Mouse (Mus musculus) heart, postnatal 0 days (tissue): ENCODE measurements at regions not wholly inside any gene's neighbourhood (a gene's known extent, or its start where the extent isn't known, plus 50 kb on each side); places are given as distances from the start of the nearest gene placed in this dataset.

Experiments
- ATAC-seq: fragments of 200-750 bp; cut with Nextera tagmentation; 2 replicates; pipeline ENCODE4 v1.8.0; 2017; ENCODE audit warnings: low read depth, moderate number of reproducible peaks, moderate library complexity; ENCODE audit not compliant: insufficient read depth
- DNase-seq: peaks from one replicate; pipeline ENCODE4 v3.0.0-alpha.2; 2016; ENCODE audit warnings: low spot score
- H3K27ac ChIP-seq: fragments of 300-500 bp; sonication (generic); 2 replicates; pipeline ENCODE4 v1.5.1; 2014; ENCODE audit warnings: low read depth, mild to moderate bottlenecking
- H3K27me3 ChIP-seq: fragments of 300-500 bp; sonication (generic); 2 replicates; pipeline ENCODE4 v1.6.1; 2014; ENCODE audit warnings: low read length, mixed read lengths; ENCODE audit not compliant: control insufficient read depth, insufficient read depth
- H3K36me3 ChIP-seq: fragments of 300-500 bp; sonication (generic); replicated peaks from 2 replicates; pipeline ENCODE4 v1.6.1; 2014; ENCODE audit warnings: low read length, mixed read lengths; ENCODE audit not compliant: control insufficient read depth, insufficient read depth
- H3K4me1 ChIP-seq: fragments of 300-500 bp; sonication (generic); 2 replicates; pipeline ENCODE4 v1.6.1; 2014; ENCODE audit warnings: antibody characterized with exemption; ENCODE audit not compliant: control insufficient read depth, insufficient read depth
- H3K4me2 ChIP-seq: fragments of 300-500 bp; sonication (generic); 2 replicates; pipeline ENCODE4 v1.6.1; 2014; ENCODE audit warnings: low read depth, mild to moderate bottlenecking, low read length, moderate library complexity
- H3K4me3 ChIP-seq: fragments of 300-500 bp; sonication (generic); 2 replicates; pipeline ENCODE4 v1.5.1; 2014; ENCODE audit warnings: low read depth, low read length
- H3K9ac ChIP-seq: fragments of 300-500 bp; sonication (generic); replicated peaks from 2 replicates; pipeline ENCODE4 v1.6.1; 2014; ENCODE audit warnings: low read depth, low read length, mixed read lengths
- H3K9me3 ChIP-seq: fragments of 300-500 bp; sonication (generic); replicated peaks from 2 replicates; pipeline ENCODE4 v1.6.1; 2016; ENCODE audit warnings: low read length; ENCODE audit not compliant: control insufficient read depth
- CTCF ChIP-seq: IDR thresholded peaks from 2 replicates; pipeline ENCODE4 v1.5.1; 2016; ENCODE audit warnings: antibody characterized with exemption, control low read depth, low read depth
- EP300 ChIP-seq: IDR thresholded peaks from 2 replicates; pipeline ENCODE4 v1.6.1; 2016; ENCODE audit warnings: antibody characterized with exemption, low read depth
- WGBS: fragments of 180-500 bp; shearing (Covaris S2); extraction: QIAGEN DNeasy Blood & Tissue Kit; methylation state at CpG from one replicate; pipeline ENCODE4 v1.1.7; 2014; 5-methylcytosine and 5-hydroxymethylcytosine counted together

DNA sequence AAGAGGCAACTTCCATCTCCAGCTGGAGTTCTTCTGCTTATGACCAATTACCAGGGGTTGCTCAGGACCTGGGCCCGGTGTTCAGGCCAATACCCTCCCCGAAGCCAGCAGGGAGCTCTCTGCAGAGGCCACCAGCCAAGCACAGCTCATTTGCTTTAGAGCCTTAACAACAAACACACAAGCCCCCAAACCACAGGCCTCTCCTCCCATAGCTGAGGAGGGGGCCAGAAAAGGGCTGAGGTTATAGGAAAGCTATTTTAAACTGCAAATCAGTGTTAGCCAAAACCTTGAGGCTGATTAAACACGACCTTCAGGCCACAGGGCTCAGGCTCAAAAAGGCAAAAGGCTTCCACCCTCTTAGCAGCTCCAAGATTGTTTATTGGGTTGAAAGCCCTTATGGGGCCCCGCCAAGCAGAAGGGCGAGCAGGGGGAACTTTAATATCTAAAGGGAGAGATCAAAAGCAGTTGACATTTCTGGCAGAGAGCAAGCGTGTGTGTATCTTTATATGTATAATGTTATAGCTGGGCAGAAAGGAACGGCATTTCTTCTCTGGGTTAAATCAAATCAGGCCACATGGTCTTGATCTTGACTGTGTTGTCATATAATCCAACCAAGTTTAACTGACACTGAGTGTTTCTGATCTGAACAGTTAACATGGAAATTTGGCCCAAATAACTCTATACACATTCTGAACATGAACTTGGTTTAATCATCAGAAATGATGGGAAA lies 148.3 kb downstream of the Irx5 start:
- H3K4me2 ChIP-seq = no peak overlapping the region
- H3K9me3 ChIP-seq = no peaks in the 10 kb centered on the region
- H3K4me1 ChIP-seq = peaks cover 8% of the 10 kb centered on the region; the same call in 1 of the 2 replicates
- TF ChIP-seq EP300 (no peak), CTCF (no peak)
- H3K27ac ChIP-seq = no peak overlapping the region
- 38% methylated on average over 7 of the region's 7 CpGs for WGBS
- no peak overlapping the region for H3K4me3 ChIP-seq
- no peaks in the 10 kb centered on the region for H3K36me3 ChIP-seq
- no peaks in the 10 kb centered on the region for H3K27me3 ChIP-seq
- DNase-seq (no peak), ATAC-seq (no peak)
- H3K9ac ChIP-seq = no peak overlapping the region

DNA sequence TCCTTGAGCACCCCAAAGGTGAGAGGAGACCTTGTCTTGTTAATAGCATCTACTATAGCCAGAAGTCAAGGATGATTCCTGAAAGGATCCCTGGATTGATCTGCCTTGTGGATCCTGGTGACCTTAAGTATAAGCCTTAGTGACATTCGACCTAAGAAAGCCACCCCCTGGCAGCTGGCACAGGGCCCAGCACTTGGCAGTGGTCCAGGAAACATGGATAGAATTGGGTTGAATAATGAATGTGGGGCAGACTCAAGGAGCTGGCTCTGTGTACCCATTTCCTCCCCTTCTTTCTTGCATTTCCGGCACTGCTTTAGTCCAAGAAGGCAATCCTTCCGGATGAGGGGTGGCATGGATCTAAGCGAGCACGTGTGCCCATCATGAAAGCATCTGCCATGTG lies 149.0 kb downstream of the Irx5 start:
- Histone ChIP-seq H3K27ac (no peak overlapping the region), H3K9ac (no peak overlapping the region), H3K9me3 (peaks cover 6% of the 10 kb centered on the region; the same call in 1 of the 2 replicates), H3K4me1 (peaks cover 8% of the 10 kb centered on the region; the same call in 1 of the 2 replicates), H3K27me3 (no peaks in the 10 kb centered on the region), H3K4me2 (no peak overlapping the region), H3K4me3 (no peak overlapping the region), H3K36me3 (no peaks in the 10 kb centered on the region)
- TF ChIP-seq EP300 = no peak
- WGBS = 69% methylated on average over 5 of the region's 5 CpGs
- DNase-seq = no peak
- ATAC-seq = no peak

DNA sequence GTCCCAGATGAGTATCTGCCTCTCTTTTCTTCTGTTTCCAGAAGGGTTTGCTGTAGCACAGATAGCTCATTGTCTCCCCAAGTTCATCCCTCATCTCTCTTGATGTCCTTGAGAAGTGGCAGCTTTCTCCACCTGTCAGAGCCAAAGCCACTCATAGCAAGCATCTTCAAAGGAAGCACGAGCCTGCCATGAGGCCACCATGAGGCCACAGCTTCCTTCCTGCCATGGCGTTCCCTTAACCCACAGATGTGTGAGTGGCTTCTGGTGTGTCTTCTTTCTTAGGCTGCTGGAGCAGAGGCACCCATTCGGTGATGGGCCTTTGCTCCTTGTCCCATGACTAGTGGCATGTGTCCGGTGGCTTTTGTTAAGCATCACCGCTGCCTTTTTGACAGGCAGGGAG lies 149.5 kb downstream of the Irx5 start:
- no peak for ATAC-seq
- WGBS = 72% methylated on average over 5 of the region's 5 CpGs

DNA sequence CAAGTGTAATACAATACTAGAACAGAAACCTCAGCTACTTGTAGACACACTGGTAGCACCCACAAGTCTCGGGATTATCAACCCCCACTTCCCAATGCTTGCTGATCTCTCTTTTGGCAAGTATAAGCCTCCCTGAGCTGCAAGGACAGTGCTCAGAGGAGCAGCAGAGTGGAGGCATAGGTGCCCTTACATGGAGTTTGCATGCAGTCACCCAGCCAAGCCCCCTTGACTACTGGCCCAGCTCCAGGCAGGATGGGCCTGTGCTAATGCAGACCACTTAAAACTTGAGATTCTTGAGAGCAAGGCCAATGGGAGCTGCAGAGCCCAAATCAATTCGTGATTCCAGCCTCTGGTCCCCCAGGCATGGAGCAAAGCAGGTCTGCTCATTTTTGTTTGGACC lies 158.0 kb downstream of the Irx5 start:
- no peak for ATAC-seq
- WGBS = 53% methylated on average over 2 of the region's 2 CpGs

More for the DNA sequence above, 149.5 kb downstream of the Irx5 start:
- no peak for TF ChIP-seq CTCF
- no peak for TF ChIP-seq EP300
- Histone ChIP-seq H3K36me3 (no peaks in the 10 kb centered on the region), H3K9me3 (peaks cover 6% of the 10 kb centered on the region; the same call in 1 of the 2 replicates), H3K4me3 (no peak overlapping the region), H3K27me3 (no peaks in the 10 kb centered on the region), H3K27ac (no peak overlapping the region), H3K9ac (no peak overlapping the region), H3K4me1 (peaks cover 8% of the 10 kb centered on the region; the same call in 1 of the 2 replicates), H3K4me2 (no peak overlapping the region)
- DNase-seq = no peak

DNA sequence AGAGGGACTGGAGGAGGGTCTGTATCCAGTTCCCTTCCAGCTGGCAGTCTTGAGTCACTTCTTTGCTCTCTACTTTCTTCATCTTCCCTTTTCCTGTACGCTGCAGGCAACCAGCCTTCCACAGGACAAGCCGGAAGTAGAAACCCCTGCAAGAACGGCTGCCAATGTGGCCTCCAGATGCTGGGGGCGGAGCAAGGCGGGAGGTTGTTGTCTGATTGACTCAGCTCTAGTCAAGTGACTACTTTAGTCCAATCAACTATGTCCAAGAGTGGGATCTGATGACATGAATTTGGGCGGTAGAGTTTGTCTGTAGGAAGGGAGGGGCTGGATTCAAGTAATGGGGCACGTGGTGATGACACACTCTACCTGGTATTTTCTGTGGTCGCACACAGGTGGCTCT lies 156.1 kb upstream of the Irx6 start:
- Histone ChIP-seq H3K27ac (no peak overlapping the region), H3K4me3 (no peak overlapping the region), H3K4me2 (no peak overlapping the region), H3K27me3 (no peaks in the 10 kb centered on the region), H3K9ac (no peak overlapping the region), H3K4me1 (no peaks in the 10 kb centered on the region), H3K9me3 (no peaks in the 10 kb centered on the region), H3K36me3 (no peaks in the 10 kb centered on the region)
- DNase-seq (no peak), ATAC-seq (no peak)
- TF ChIP-seq EP300 (no peak), CTCF (no peak)
- 75% methylated on average over 8 of the region's 8 CpGs for WGBS

More for the DNA sequence above, 158.0 kb downstream of the Irx5 start:
- H3K36me3 ChIP-seq = no peaks in the 10 kb centered on the region
- peaks cover 6% of the 10 kb centered on the region; the same call in 1 of the 2 replicates for H3K9me3 ChIP-seq
- H3K4me2 ChIP-seq = no peak overlapping the region
- H3K27me3 ChIP-seq = no peaks in the 10 kb centered on the region
- no peak overlapping the region for H3K27ac ChIP-seq
- H3K4me3 ChIP-seq = no peak overlapping the region
- H3K9ac ChIP-seq = no peak overlapping the region
- H3K4me1 ChIP-seq = no peaks in the 10 kb centered on the region
- TF ChIP-seq EP300 = no peak
- no peak for TF ChIP-seq CTCF
- DNase-seq = no peak

DNA sequence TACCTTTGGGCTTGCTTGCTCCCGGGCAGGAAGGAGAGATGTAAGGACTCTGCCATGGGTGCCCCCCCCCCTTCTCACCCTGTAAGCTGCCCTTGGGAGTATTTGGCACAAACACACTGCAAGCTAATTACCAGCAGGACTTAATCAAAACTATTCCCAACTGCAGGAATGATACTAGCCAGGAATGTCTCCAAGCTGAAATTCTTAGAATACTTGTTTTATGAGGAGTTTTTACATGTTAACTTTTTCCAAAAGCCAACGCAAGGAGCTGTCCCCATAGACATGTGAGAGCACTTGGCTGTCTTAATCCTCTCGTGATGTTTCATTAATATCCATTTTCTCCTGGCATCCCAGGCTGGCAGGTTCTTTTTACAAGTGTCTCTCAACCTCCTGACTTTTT lies 155.6 kb upstream of the Irx6 start:
- Histone ChIP-seq H3K4me2 (no peak overlapping the region), H3K4me1 (no peaks in the 10 kb centered on the region), H3K9me3 (no peaks in the 10 kb centered on the region), H3K4me3 (no peak overlapping the region), H3K36me3 (no peaks in the 10 kb centered on the region), H3K9ac (no peak overlapping the region), H3K27ac (no peak overlapping the region), H3K27me3 (no peaks in the 10 kb centered on the region)
- TF ChIP-seq CTCF = no peak
- TF ChIP-seq EP300 = no peak
- ATAC-seq = no peak
- 68% methylated on average over 3 of the region's 3 CpGs for WGBS
- no peak for DNase-seq
